Mouse (Mus musculus): ENCODE data around the gene Mapkapk2.

The Mapkapk2 gene

GRCm38 (mm10) chr1:131110525-131111106, 13.0 kb upstream of the Mapkapk2 start:
- no peak for DNase-seq (ENCODE audit: low spot score in 2 of 2)

DNA sequence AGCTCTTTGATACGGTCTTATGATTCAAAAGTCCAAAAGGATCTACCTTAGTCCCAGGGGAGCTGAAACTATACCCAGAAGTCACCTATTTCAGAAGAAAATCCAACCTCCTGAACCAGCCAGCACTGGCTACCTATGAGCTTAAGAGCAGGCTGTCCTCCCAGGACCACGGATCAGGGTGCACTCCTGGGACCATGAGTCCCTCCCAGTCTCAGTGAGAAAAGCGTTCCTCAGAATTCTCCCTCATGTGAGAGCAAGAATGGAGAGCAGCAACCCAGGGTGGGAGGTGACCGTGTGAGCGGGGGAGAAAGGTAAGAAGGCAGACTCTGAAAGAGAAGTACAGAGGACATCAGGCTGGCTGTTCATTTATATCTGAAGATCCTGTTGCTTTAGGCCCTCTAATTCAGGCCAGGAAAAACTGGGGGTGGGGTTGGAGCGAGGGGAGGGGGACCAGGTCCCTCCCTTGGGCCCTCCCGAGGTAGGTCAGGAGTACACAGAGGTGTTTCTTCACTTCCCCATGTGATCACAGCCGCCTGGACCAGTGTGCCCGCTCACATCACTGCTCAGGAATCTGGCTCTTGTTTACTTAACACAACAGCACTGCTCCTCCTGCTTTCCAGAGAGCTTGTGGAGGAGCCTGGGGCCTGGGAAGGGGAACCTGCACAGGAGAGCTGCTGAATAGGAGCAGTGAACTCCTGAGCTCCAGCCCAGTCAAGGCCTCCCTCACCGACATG, 10.1 kb upstream of the Mapkapk2 start:
- no peak for DNase-seq (ENCODE audit: low spot score in 2 of 2)

DNA sequence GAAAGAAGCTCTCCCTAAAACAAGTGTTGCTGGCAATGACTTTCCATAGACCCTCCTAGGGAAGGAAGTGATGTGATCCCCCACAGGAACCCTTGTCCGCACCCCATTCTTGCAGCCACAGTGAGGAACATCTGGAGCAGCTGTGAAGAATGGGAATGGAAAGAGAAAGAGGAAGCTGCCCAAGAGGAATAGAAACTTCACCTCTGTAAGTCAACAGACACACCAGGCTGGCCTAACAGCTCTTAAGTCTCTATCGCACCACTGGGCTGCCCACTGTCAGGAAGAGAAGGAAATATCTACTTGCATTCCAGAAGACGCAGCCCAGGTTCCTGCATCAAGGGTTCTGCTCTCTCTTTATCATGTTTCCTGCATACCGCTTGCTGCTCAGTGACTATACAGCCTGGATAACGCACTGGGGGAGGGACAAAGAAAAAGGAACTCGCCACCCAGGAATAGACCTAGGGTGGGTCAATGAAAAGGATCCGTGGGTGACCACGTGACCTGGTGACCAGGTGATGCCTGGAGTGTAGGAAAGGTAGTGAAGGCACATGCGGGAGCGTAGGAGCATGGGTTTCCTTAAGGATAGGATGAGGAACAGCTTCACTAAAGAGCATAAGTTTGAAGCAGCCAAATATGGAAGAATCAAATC, 6.3 kb upstream of the Mapkapk2 start:
- no peak for DNase-seq (ENCODE audit: low spot score in 2 of 2)

- DNase-seq (ENCODE audit: low spot score in 2 of 2): no peak
Observed at GRCm38 (mm10) chr1:131100808-131101207, 3.2 kb upstream of the Mapkapk2 start.

- DNase-seq (ENCODE audit: low spot score in 2 of 2): peak; percentile 53 to 81
Observed at GRCm38 (mm10) chr1:131096803-131097699, 575 bp downstream of the Mapkapk2 start.

GRCm38 (mm10) chr1:131096132-131096695, 1.4 kb downstream of the Mapkapk2 start:
- DNase-seq (ENCODE audit: low spot score in 2 of 2): no peak

DNA sequence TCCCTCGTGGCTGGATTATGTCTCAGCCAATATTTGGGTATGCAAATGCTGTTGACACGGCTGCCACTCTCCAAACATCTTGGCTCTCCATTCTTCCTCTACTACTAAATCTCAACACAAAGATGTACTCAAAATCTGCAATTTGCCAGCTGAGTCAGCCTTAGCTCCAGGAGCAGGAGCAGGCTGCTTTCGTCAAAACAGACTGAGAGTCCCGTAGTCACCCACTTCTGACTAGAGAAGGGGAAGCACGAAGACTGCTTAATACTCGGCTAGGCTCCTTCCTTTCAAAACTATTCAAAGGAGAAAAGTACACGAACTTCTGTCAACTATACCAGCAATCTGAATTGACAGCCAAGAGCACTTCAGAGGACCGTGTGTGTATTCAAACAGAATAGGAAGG, 2.1 kb downstream of the Mapkapk2 start:
- no peak for DNase-seq (ENCODE audit: low spot score in 2 of 2)

- no peak for DNase-seq (ENCODE audit: low spot score in 2 of 2)
Observed at GRCm38 (mm10) chr1:131093889-131094288, 3.7 kb downstream of the Mapkapk2 start.

GRCm38 (mm10) chr1:131092846-131093245, 4.8 kb downstream of the Mapkapk2 start:
- no peak for DNase-seq (ENCODE audit: low spot score in 2 of 2)

DNA sequence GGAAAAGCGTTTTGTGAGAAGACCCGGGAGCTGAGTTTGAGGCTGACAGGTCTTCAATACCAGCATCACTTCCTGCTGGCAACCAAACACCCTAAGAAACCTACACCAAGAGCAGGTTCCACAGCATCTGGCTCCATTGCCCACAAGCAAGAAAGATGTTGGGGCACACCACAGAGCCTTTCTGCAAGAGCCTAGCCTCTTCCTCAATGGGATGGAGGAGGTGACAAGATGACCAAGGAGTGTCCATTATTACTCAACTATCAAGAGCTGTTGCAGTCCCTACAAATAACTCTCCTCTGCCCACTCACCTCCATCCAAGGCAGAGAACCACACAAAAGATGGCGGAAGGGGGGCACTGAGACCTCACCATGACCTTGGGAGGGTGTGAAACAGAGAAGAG, 5.5 kb downstream of the Mapkapk2 start:
- DNase-seq (ENCODE audit: low spot score in 2 of 2): no peak

GRCm38 (mm10) chr1:131091481-131091880, 6.1 kb downstream of the Mapkapk2 start:
- no peak for DNase-seq (ENCODE audit: low spot score in 2 of 2)

DNA sequence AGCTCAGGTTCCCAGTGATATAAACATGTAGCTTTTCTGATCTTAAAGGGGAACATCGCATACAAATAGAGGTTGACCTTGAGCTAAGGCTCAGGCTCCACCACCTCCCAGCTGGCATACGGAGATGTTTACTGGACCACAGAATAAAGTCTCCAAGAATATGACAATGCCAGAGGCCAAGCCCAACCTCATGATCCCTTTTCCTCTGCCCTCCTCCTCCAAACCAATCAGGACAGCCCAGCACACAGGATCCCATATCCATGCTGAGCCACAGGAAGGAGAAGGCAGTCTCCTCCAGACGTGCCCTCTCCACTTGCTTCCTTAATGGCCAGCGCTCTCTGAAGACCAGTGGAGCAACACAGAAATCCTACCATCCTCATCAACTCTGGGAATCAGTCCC, 6.7 kb downstream of the Mapkapk2 start:
- DNase-seq (ENCODE audit: low spot score in 2 of 2): no peak

DNA sequence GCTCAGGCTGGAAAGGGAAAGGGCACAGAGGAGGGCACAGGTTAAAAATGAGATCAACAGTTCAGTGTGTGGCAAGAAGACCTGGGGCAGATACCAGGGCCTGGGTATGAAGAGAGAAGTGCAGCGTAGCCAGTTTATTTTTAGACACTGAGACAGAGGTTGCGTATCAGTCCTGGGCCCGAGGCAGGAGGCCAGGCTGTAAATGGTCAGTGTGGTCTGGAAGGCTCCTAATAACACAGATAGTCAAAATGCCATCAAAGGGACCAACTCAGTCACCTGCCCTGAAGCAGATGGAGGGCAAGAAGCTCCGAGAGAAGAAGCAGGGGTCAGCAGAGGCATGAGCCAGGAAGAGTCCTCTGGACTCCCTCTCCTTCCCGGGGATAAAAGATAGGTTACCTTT, 7.4 kb downstream of the Mapkapk2 start:
- no peak for DNase-seq (ENCODE audit: low spot score in 2 of 2)

DNA sequence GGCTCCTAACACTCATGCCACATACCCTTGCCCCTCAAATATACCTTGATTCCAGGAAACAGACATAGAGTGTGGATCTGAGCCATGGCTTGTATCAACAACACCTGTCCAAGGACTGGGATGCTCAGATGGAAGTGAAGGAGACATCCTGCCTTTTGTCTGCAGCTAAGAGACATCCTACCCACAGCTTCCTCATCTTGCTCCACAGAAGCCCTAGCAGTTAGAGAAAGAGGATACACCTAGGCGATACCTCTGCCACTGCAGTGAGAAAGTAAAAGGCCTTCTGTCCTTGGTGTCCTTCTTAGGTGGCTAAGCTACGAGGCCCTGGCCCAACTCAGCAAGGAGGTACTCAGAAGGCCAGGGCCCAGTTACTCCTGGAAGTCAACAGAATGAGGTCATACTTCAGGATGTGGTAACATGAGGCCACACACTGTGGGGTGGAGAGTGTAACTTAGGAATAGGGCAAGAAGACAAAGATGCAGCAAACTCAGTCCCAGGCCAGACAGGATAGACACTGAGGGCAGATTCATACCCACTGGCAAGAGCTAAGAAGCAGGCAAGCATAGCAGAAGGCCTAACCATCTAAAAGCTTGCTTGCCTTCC, 8.0 kb downstream of the Mapkapk2 start:
- DNase-seq (ENCODE audit: low spot score in 2 of 2): no peak

DNA sequence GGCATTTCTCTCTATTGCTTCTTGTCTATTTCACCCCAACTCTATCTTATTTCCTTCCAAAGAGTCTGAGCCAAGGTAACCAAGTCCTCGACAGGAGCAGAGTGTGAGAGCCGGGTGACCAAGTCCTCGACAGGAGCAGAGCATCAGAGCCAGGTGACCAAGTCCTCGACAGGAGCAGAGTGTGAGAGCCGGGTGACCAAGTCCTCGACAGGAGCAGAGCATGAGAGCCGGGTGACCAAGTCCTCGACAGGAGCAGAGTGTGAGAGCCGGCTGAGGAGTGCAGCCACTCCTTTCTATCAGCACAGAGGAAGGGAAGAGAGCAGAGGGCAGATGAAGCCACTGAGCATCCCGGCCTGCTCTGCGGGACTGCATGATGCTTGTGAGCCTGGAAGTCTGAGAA, 9.1 kb downstream of the Mapkapk2 start:
- no peak for DNase-seq (ENCODE audit: low spot score in 2 of 2)

DNA sequence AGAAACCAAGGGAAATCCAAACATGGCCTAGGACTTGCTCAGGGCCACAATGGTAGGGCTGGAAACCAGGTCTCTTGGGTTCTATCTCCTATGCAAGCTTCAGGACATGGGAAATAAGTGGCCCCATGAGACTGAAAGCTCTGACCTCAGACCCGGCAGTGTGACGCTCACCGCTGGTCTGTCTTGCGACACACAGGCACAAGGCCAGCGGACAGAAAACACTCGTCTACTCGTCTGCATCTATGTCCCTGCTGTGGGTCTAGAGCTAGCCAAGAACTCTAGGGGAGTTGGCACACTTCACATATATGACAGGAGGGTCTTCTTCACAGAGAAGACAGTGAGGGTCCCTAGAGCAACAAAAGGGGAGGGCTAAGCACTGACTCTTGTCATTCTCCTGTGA, 10.7 kb downstream of the Mapkapk2 start:
- no peak for DNase-seq (ENCODE audit: low spot score in 2 of 2)

DNA sequence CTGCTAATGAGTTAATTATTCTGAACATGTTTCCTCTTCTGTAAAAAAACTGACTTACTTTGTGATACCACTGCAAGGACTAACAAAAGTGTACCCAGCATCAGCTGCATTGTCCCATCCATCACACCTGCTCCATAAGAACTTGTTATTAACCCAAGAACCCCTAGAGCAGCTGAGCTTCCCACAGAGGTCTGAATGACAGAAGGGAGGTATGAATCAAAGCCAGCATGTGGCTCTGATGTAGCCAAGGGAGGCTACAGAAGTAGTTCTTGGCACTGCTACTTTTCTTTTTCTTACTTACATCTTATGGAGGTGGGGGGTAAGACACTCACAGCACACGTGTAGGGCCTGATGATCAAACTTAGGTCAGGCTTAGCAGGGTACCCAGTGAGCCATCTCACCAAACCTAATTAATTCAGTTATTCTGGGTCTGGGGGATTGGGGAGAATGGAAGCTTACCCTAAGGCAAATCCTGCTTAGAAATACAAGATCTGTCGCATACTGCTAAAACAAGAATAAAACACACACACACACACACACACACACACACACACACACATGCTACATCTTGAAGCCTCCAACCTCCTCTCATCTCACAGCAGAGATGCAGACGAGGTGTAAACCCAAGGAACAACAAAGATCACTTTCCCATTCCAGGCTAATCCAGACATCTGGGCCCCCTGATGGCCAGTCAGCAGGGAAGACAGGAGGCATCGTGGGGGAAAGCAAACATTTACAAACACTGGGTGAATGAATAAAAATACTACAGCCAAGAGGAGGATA, 11.5 kb downstream of the Mapkapk2 start:
- no peak for DNase-seq (ENCODE audit: low spot score in 2 of 2)

DNA sequence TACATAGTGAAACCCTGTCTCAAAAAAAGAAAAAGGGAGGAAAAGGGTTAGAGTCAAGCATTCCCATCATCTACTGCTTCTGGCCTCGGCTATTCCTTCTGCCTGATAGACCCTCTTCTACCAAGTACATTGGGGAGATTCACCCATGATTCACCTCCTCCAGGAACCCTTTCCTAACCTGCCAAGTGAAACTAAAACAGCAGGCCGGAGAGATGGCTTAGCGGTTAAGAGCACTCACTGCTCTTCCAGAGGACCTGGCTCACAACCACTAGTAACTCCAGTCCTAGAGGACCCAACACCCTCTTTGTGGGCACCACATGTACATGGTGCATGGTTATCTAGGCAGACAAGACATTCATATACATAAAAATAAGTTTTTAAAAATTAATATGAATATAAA, 12.4 kb downstream of the Mapkapk2 start:
- no peak for DNase-seq (ENCODE audit: low spot score in 2 of 2)

DNA sequence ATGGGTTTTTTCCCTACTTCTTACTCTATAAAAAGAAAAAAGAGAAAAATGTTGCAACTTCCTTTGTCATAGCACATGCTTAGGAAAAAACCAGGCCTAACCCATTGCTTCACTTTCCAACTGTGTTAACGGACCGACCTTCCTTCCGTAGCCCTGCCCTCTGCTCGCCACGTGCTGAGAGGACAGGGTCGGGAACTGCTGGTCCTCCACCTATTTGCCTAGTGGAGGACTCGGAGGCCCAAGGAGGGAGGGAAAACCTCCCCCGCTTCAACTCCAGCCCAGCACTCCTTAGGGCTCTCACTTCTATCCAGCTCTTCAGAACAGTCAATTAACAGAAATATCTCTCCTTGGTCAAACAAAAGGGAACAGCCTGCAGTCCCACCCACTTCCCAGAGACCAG, 13.3 kb downstream of the Mapkapk2 start:
- no peak for DNase-seq (ENCODE audit: low spot score in 2 of 2)

DNA sequence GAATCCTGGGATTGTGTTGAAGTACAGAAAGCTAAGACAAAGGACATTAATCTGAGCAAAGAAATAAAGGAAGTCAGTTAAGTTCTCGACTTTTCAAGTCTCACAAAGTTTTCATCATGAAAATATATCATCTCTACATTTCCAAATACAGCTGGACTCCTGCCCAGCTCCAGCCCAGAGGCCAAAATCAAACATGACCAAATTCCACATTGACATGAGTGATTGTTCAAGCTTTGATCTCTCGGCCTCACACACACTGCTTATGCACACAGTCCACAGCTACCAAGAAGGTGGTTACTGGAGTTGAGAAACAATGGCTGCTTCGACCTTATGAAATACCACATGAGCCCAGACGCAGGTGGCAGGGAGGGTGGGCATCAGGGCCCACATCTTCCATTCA, 14.0 kb downstream of the Mapkapk2 start:
- DNase-seq (ENCODE audit: low spot score in 2 of 2): no peak

GRCm38 (mm10) chr1:131083122-131083521, 14.5 kb downstream of the Mapkapk2 start:
- DNase-seq (ENCODE audit: low spot score in 2 of 2): no peak

Data from spleen, postnatal 4 days (tissue).